Mouse (Mus musculus) liver, adult 2 months (tissue): ENCODE measurements around the gene Wdr47.

Experiments used
- CTCF ChIP-seq: fragments of 200-500 bp; IDR thresholded peaks from 2 replicates; pipeline ENCODE4 v1.5.1; 2011; ENCODE audit warnings: low read depth, low read length, control low read depth
- POLR2A ChIP-seq: fragments of 200-500 bp; IDR thresholded peaks from 2 replicates; pipeline ENCODE4 v1.6.1; 2011; ENCODE audit warnings: low read length, control low read depth; ENCODE audit not compliant: insufficient read depth; ENCODE audit errors: extremely low read depth

GRCm38 (mm10) chr3:108685701-108686100 lies 94.6 kb downstream of the Wdr47 start:
- TF ChIP-seq POLR2A (no peak), CTCF (no peak)
